Mouse (Mus musculus) layer of hippocampus, postnatal 10 days (tissue): Measurements from ENCODE around the gene Ninj2. TPM values are rescaled to one million over a fixed set of nuclear protein-coding genes. Genes with fewer than 3 reads are reported as not detected.

Experiments
- DNase-seq, 2 experiments: peaks; one replicate each; pipeline ENCODE4 v3.0.0; 2021; ENCODE audit warnings: low spot score in 2 of 2
- total RNA-seq, 2 experiments: library from RNA; stranded (reverse); gene quantifications; 2 replicates each; pipeline ENCODE4 v1.2.3; 2021

Gene Ninj2
- total RNA-seq, 2 experiments from 2014 or later = 0.56 TPM; not detected in 1

DNA sequence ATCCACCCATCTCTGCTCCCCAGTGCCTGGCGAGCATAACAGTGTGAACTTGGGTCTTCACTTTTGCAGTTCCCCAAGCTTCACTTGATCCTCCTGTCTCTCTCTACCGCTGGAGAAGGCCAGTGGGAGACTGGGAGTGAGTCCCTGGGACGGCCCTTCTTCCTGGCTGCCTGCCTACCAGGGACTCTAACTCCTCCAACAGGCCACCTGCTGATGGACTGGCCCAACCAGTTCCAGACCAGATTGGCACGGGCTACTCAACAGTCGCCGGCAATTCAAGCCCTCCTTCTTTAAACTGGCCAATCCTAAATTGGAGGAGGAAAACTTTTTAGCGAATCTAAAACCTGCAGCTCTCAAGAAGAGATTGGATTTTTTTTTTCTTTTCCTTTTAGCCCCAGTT, 101.8 kb downstream of the Ninj2 start:
- no peak for DNase-seq

DNA sequence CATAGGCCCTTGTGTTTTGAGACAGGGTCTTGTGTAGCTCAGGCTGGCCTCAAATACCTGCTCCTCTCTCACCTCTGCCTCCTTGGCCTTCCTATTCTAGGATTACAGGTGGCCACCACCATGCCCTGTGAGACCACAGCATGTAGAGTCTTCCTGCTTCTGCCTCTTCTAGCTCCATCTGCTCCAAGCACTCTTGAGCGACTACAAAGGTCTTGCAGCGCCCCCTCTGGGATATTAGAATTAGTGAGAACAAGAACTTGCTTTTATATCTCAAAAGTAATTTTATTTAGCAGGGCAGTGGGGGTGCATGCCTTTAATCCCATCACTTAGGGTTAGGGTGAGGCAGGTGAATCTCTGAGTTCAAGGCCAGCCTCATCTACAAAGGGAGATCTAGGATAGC, 103.7 kb downstream of the Ninj2 start:
- DNase-seq = peak in 1 of 2 experiments; percentile 31

DNA sequence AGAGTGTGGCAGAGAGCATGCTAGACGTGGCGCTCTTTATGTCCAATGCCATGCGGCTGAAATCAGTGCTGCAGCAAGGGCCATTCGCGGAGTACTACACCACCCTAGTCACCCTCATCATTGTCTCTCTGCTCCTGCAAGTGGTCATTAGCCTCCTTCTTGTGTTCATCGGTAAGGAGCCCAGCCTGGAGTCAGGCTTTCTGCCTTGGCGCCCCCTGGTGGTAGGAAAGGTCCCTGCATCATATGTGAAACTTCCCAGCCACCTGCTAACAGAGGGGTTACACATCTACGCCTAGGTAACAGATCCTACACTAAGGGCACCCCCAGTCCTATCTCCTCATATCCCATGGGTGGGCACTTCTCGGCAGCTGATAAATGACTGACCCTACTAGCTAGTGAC, 104.8 kb downstream of the Ninj2 start:
- peak; percentile 73 to 80 for DNase-seq

DNA sequence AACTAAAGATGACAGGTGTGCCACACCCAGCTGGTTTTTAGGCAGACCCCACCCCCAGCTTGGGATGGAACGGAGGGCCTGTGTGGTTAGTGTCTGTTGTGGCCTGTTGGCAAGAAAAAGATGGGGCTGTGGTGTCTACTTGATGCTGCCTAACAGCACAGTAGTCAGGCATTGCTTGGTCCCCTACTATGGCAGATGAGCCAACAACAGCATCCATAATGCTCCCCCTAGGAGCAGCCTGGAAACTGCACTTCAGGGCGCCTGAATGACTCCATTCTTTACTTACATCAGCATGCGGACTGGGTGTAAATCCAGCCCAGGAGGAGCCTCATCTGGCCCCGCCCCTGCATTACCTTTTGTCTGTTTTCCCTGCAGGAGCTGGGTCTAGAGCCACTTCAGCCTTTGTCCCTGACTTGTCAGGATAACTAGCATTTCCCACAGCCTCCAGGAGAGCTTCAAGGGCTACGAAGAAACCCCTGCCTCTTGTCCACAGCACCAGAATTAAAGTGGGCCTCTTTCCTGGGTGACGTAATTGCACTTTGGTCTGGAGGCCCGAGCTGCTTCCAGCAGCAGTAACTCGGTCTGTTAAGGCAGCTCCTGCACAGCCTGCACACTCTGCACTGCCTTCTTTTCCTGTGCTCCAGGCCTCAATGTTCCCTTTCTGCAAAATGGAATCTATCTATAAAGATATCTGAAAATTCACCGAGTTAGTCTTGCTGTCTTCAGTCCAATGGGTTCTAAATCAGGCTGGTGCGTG, 106.7 kb downstream of the Ninj2 start:
- no peak for DNase-seq

DNA sequence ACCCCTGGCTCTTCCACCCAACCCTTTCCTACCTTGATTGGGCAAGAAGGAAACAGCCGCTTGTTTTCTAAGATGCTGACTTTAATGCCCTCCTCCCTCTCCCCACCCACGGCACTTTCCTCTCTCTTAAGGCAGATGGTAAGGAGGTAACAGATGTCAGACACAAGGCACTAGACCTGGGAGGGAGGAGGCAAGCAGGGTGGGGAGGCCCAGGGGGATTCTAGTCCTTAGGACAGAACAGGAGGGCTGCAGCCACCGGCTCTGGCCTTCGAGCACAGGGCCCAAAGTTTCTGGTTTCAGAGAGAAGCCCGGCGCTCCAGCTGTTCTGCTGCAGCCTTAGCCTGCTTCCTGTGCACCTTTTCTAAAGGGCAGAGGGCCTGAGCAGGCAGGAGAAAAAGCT, 108.8 kb downstream of the Ninj2 start:
- no peak for DNase-seq

DNA sequence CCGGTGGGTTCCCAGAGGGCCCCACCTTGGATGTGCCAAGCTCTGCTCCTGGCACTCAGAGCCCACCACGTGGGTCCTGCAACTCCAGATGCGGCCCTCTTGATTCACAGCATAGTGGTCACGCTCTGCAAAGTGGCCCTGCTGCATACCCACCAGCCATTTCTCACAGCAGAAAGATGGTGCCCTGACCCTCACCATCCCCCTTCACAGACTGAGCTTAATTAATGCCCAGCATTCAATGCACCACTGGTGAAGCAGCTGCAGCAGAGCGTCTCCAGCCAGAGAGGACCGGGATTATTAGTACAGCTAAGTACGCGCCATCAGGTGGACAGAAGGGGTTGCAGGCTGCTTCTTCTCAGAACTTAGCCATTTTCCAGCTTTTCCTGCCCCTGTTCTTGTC, 109.3 kb downstream of the Ninj2 start:
- DNase-seq = no peak

DNA sequence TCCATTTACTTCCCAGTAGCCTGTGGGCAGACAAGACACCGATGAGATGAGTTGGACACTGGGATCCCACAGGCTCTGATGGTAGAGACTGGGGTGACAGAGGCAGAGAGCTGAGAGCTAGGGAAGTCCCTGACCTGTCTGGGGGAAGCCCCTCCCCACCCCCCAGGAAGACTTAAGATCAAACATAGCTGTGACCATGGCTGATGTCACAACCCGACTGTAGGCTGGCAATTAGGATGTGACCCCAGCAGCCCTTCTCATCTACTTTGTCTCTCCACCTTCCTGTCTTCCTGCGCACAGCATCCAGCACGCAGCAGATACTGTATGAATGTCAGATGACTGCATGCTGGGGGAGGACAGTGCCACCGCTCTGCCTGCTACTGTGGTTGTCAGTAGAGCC, 113.4 kb downstream of the Ninj2 start:
- no peak for DNase-seq

DNA sequence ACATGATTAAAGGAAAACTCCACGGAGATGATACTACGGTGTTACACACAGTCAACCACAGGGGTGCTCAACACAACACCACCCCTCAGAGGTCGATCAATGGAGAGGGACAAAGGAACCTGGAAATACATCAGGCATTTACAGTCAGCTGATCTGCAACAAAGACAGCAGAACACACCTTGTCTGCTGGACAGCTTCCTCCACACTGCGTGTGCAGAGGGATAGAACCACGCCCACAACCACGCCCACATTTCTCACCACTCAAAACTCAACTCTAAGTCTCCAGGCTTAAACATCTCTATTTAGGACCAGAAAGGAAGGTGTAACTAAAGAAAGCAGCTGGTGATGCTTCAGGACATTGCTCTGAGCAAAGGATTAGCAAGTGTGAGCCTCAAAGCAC, 118.4 kb downstream of the Ninj2 start:
- no peak for DNase-seq

DNA sequence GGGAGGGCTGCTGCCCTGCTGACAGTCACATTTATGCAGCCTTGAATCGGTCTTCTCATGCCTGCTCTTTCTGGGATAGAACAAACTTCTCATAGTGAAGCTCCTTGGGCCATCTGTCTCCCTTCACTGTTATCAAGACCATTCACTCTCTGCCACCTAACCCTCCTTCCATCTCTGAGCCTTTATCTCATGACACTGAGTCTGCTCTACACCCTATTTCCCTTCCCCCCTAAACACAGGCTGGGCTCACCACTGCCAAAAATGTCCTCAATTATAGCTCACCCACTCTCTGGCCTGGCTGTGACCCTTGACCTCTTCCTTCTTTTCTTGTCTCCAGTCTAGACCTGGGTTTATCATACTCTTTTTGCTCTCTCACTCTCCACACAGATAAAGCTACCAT, 123.6 kb downstream of the Ninj2 start:
- DNase-seq = no peak

DNA sequence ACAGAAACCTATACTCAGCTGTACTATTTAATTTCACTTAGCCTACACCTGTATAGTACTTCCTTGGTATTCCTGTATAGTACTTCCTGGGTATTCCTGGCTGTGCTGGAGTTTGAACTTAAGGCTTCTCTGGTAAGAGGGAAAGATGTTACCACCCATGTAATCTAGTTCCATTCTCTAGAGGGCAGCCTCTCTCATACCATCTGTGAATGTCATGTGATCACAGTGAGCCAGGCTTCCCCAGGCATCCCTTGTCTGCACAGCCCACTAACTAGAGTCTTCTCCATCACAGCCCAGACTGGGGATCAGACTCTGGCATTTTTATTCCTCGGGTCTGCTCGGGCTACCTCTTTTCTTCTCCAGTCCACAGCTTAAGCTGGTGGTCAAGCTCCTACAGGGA, 126.1 kb downstream of the Ninj2 start:
- DNase-seq = no peak

DNA sequence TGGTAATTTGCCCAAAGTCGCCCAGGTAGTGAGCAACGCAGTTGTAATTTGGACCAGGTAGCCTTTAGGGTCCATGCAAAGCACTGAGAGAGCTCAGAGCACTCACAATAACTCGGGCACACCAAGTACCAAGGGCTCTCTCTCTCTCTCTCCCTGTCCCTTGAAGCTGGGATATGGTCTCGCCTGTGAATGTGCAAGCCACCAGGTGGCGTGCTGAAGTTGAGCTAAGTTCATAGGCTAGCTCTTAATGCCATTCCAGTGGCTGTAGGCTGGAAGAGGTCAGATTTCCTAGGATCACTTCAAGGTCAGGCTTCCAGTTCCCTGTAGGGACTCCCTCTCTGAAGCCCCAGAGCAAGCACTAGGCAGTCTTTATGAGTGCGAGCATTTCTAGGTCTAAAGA, 129.5 kb downstream of the Ninj2 start:
- peak; percentile 53 to 60 for DNase-seq

DNA sequence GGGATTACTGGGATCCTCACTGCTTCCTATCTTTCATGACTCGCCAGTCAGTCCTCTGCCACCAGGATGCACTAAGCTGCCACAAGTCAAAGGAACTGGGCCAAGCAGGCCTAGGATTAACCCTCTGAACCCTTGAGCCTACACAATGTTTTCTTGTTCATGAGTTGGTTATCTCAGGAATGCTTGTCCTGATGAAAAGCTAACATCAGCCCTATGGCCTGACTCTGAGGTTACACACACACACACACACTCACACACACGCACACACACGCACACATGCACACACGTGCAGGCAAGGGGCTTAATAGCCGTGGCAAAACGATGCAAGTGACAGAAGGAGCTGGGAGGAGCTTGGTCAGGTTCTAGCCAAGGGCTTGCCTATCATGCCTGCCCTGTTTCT, 132.2 kb downstream of the Ninj2 start:
- DNase-seq = no peak

DNA sequence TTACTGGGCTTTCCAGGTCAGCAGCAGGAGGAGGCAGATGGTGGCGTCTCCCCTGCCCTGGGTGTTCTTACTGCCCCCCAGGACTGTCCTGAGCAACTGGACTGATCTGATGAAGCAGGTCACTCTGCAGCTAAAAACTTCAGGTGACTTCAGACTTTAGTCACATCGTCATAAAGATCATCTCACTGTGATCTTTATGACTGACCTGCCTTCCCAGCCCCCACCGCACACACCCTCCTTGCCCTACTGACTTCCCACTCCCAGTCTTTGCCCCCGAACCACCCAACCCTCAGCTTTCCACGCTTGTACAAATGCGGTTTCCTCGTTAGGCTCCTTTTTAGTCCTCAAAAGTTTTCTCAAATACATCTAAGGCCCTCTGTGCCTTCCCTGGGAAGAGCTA, 133.9 kb downstream of the Ninj2 start:
- DNase-seq = no peak

DNA sequence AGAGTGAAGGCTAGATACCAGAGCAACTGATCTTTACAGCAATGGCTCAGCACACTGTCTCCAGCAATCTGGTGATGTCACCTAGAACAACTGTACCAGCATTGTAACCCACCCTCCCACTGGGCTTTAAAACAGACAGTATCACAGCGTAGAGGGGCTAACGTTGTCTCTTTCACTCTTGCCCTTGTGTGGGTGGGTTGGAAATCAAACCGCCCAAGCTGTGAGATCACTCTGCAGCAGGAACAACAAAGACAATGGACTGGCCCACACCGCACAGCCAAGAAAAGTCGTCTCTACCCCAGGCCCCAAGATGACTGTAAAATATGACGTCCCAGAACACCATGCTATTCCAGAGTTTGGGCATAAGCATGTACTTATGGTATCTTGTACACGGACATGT, 136.7 kb downstream of the Ninj2 start:
- DNase-seq = no peak

DNA sequence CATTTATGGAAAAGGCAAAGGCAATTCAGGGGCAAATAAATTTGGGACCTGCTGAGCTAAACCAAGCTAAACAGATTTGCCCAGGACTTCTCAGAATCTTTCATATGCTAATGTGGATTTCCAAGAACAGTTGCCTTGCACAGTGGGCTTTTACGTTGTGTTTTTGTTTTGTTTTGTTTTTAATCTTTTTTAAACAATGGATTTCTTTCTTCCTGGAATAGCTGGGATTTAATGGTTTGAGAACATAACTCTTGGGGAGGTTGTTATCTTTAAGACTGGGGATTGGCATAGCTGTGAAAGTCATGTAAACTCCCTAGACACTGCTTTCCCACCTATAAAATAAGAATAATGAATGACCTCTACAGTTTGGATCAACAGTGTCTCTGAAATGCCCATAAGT, 137.3 kb downstream of the Ninj2 start:
- DNase-seq = no peak

DNA sequence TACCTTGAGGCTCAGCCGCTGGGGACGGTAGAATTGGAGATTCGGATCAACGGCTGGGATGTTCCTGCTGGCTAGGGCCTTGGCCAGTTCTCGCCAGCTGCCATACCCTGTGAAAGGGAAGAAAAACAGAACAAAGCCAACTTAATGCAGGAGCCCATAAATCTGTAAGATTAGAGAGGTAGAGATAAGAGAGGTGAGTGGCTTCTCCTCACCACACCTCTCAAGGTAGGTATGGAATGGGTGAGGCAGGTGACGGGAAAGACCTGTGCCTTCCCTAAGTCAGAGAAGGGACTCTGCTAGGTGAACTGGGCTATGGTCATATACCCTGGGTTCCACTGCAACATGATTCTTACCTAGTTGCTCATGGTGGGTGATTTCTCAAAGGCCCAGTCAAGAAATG, 139.7 kb downstream of the Ninj2 start:
- DNase-seq = no peak

DNA sequence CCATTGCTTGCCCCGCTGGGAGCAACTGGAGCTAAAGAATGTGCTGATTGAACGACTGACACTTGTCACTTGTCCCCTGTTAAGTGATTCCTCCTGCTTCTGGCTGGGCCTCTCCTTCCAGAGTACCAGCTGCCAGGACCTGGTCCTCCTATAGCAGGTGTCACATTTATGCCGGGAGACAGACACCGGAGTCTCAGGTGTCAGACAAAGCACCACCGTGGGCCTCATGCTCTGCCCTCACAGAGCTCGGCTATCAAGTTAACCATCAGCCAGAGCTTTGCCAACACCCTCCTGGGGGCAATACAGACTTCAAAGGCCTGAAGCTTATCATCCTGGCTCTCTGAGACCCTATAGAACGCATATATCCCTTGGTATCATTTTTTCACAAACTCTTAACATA, 142.7 kb downstream of the Ninj2 start:
- no peak for DNase-seq

DNA sequence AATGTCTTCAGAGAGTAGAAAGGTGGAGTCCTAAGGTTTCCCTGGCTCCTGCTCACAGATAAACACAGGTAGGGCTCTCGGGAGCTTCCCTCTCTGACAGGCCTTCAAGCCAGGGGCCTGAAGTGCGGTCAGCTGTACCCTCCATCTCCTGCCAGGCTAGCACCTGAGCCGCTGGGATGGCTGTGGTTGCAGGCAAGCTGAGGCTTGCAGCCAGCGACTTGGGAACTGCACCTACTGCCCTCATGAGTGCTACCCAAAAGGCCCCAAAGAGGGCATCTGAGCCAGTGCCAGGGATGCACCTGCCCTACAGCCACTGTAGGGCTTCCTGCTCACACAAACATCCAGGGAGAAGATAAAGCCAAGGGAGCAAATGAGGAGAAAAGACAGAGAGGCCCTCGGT, 147.3 kb downstream of the Ninj2 start:
- no peak for DNase-seq

DNA sequence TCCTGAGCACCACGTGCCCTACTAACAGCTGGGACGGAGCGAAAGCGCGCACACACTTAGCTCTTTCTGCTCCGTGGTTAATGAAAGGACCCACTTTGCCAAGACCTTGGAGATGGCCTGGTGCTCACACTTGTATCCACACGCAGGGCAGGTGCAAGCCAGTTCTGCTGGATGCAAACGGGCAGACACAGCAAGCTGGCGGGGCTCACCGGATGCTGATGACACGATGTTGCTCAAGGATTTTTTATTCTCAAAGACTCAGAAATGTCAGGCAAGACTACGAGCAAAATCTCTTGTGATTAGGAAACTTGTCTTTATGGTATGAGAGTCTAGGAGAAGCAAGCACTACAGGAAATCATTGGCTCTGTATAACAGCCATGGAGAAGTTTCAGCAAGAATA, 148.3 kb downstream of the Ninj2 start:
- no peak for DNase-seq

DNA sequence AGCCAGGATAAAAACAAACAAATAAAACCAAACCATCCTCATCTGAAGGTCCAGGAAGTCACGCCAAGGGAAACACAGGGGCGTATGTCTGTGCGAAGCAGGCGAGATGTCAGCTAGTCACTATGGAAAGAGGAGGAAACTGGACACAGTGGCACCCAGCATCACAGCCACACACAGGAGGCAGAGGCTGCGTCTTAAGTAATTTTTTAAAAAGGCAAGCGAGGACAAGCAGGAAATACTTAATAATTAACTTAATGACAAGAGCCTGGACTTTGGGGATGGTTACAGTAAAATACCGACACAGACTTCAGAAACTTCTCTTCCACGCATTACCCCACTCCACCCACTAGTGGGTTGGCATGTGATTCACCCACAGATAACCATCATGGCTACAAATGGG, 149.4 kb downstream of the Ninj2 start:
- DNase-seq = no peak

DNA sequence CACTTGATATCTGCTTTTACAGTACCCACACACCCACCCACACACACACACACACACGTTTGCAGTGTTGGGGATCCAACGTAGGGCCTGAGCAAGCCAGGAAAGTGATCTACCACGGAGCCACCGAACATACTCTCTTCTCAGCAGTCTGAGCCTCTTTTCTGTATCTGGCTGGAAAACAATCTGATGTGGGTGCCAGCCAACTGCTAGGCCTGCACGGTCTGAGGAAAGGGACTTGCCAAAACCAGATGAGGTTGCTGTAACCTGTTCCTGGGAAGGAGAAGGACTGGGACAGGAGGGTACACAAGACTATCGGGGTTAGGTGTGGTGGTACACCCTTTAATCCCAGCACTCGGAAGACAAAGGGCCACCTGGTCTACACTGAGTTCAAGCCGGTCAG, 150.1 kb downstream of the Ninj2 start:
- no peak for DNase-seq

DNA sequence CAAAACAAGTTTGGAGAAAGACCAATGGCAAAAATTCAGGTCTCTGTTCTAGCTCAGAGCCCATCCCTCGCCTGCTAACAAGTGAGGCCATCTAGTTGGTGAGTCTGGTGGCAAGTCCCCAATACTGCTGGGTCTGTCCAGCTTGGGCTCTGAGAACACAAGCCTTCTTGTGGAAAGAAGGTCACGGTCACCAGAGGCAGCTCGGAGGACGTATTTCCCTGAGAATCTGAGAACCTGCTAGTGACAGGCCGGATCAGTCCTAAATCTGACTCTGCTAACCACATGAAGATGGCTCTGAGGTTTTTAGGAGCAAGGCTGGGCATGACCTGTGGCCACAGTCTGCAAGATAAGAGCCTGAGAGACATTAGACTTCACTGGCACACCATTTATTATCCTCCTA, 153.5 kb downstream of the Ninj2 start:
- no peak for DNase-seq

DNA sequence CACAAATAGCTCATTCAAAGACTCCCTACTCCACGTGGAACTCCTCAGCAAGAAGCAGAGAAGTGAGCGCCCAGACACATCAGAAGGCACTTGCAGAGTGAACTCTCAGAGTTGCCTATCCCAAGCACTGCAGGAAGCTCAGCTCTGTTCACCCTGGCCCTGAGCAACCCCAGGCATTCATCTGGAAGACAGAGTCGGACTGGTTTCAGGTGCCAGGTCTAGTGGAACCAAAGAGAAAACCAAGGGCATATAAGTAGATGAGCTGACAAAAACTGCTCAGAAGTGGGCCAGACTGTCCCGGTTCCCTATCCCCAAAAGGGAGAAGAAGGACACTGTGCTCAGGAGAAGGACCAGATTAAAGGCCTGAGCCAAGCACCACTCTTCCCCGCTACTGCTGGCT, 156.7 kb downstream of the Ninj2 start:
- DNase-seq = no peak
